Mouse (Mus musculus): ENCODE data around the gene Gm2310.
"Not testable (repeated sequence)": the region's sequence is repeated elsewhere in the genome, so short reads cannot be mapped to it uniquely, and the experiment has no call there.

Gene Gm2310

GRCm38 (mm10) chr15:8519853-8520252 lies at the start of gene Gm2310:
Gene Gm2310 (minus strand): TSS chr15:8519953.
- DNase-seq (ENCODE audit: low spot score): not testable (repeated sequence)

- peak; percentile 94 for DNase-seq (ENCODE audit: low spot score)
Observed at GRCm38 (mm10) chr15:8568645-8569528, 49.1 kb upstream of the Gm2310 start.

GRCm38 (mm10) chr15:8568286-8568644 lies 48.5 kb upstream of the Gm2310 start:
- DNase-seq (ENCODE audit: low spot score): peak; percentile 71

- DNase-seq (ENCODE audit: low spot score): no peak
Observed at GRCm38 (mm10) chr15:8565416-8565815, 45.7 kb upstream of the Gm2310 start.

GRCm38 (mm10) chr15:8564331-8564730 lies 44.6 kb upstream of the Gm2310 start:
- no peak for DNase-seq (ENCODE audit: low spot score)

GRCm38 (mm10) chr15:8563423-8564194 lies 43.9 kb upstream of the Gm2310 start:
- no peak for DNase-seq (ENCODE audit: low spot score)

GRCm38 (mm10) chr15:8562776-8563175 lies 43.0 kb upstream of the Gm2310 start:
- DNase-seq (ENCODE audit: low spot score): no peak

- DNase-seq (ENCODE audit: low spot score): no peak
Observed at GRCm38 (mm10) chr15:8531201-8531600, 11.4 kb upstream of the Gm2310 start.

GRCm38 (mm10) chr15:8512957-8513356 lies 6.8 kb downstream of the Gm2310 start:
- DNase-seq (ENCODE audit: low spot score): no peak

GRCm38 (mm10) chr15:8511861-8512260 lies 7.9 kb downstream of the Gm2310 start:
- DNase-seq (ENCODE audit: low spot score): peak; percentile 46

GRCm38 (mm10) chr15:8502431-8502830 lies 17.3 kb downstream of the Gm2310 start:
- DNase-seq (ENCODE audit: low spot score): no peak

GRCm38 (mm10) chr15:8485261-8485660 lies 34.5 kb downstream of the Gm2310 start:
- DNase-seq (ENCODE audit: low spot score): no peak

- no peak for DNase-seq (ENCODE audit: low spot score)
Observed at GRCm38 (mm10) chr15:8469006-8469575, 50.7 kb downstream of the Gm2310 start.

All from T-cell, adult 2 months (primary cell).